Mouse (Mus musculus): ENCODE measurements around the gene Usp53.

Usp53 gene

DNA sequence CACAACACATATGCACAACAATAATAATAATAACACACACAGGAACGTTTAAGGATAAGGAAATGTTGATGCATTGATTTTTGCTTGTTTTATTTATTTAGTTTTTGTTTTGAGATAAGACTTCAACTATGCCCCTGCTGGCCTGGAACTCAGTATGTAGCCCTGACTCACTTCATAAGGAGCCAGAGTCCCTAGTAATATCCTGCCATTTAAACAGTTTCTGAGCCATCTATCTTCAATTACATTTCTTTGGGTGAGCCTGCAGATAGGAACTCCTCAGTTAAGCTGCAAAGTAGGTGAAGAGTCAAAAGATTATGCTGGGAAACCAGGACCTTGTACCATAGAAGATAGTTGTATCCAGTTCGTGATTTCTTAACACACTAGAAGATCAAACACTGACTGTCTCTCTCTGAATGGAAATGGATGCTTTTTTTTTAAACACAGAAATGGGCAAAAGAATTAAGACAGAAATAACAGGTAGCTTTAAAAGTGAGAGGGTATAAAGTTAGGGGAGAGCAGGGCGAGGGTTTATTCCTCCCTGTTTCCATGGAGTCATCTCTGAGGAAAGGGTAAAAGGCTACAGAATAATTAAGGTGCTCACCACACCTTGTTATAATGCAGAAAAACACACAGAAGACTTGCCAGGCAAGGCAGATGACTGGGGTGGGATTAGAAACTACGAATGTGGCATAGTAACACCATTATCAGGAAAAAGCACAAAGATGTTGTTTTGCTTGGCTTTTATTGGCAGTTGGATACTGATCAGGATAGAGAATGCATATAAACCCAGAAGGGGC lies 96.6 kb downstream of the Usp53 start:
- no peak for DNase-seq (ENCODE audit: low spot score in 2 of 2)

All from spleen, postnatal 36 days (tissue).